Mouse (Mus musculus): ENCODE data around the gene Tbx4.

GRCm38 (mm10) chr11:85885665-85886428 is at the start of gene Tbx4:
- no peak for TF ChIP-seq CTCF (IDR thresholded peaks at IDR 0.05; ENCODE audit: borderline replicate concordance, insufficient read depth, low read depth, low read length)
- no peak for TF ChIP-seq POLR2A (IDR thresholded peaks at IDR 0.05; ENCODE audit: borderline replicate concordance, insufficient read depth, low read length)
